Mouse (Mus musculus): Measurements from ENCODE around the gene Kif11. TPM values are rescaled to one million over a fixed set of nuclear protein-coding genes. Genes with fewer than 3 reads are reported as not detected.
A peak's percentile ranks its signal among the peaks of the same experiment; 100 is the strongest.

Gene Kif11
- polyA plus RNA-seq, 1 experiment, result 1.4 TPM

DNA sequence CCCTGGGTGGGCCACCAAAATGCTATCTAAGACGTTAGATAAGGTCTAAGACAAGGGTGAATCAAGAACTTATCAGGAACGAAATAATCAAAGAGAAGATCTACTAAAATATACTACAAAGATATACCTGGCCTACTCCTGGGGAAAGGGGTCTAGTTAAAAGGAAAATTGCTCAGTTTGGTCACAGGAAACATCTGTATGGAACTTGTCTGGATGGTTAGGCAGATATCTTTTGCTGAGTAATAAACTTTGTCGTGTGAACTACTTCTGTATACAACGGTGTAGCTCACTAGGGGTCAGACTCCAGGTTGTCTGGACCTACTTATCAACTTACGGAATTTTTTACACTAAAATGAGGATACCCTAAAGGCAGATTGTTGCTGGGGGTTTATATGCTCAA, 16.2 kb upstream of the Kif11 start:
- 35% methylated on average over 5 of the region's 5 CpGs for WGBS
- Histone ChIP-seq H3K4me1 (ENCODE audit: control insufficient read depth, insufficient read depth, insufficient read length, low read length) (no peaks in the 10 kb centered on the region), H3K36me3 (ENCODE audit: control insufficient read depth, insufficient read depth, low read length) (no peaks in the 10 kb centered on the region), H3K27ac (ENCODE audit: insufficient read depth, low read depth, low read length) (no peak overlapping the region), H3K27me3 (ENCODE audit: control insufficient read depth, insufficient read depth, low read length) (no peaks in the 10 kb centered on the region), H3K4me3 (ENCODE audit: low read depth, low read length) (no peak overlapping the region)
- no peak for TF ChIP-seq CTCF (IDR thresholded peaks at IDR 0.05; ENCODE audit: extremely low read depth, insufficient read length, insufficient replicate concordance, low read depth, low read length)
- no peak for TF ChIP-seq POLR2A (IDR thresholded peaks at IDR 0.05; ENCODE audit: low read depth, low read length)

DNA sequence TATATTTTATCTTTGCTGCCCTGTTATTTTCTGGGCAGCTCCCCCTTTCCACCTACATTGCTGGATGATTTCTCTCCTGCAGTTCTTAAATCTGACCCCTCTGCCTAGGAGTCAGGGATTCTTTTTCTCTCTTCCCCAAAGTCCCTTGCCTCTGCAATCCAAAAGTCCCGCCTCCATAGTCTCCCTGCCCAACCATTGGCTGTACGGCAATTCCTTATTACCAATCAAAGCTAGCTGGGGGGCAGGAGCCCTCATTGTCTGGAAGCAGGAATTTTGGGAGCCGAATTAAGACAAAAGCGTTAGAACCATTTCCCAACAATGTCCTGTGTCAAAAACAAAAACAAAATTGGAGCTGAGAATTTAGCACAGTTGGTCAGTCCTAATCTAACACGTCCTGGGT, 13.7 kb upstream of the Kif11 start:
- H3K4me3 ChIP-seq (ENCODE audit: low read depth, low read length), result no peak overlapping the region
- no peak overlapping the region for H3K27ac ChIP-seq (ENCODE audit: insufficient read depth, low read depth, low read length)
- H3K36me3 ChIP-seq (ENCODE audit: control insufficient read depth, insufficient read depth, low read length), result no peaks in the 10 kb centered on the region
- H3K4me1 ChIP-seq (ENCODE audit: control insufficient read depth, insufficient read depth, insufficient read length, low read length), result no peaks in the 10 kb centered on the region
- WGBS, result 75% methylated on average over 5 of the region's 5 CpGs
- no peak for TF ChIP-seq POLR2A (IDR thresholded peaks at IDR 0.05; ENCODE audit: low read depth, low read length)
- no peak for TF ChIP-seq CTCF (IDR thresholded peaks at IDR 0.05; ENCODE audit: extremely low read depth, insufficient read length, insufficient replicate concordance, low read depth, low read length)
- H3K27me3 ChIP-seq (ENCODE audit: control insufficient read depth, insufficient read depth, low read length), result no peaks in the 10 kb centered on the region

DNA sequence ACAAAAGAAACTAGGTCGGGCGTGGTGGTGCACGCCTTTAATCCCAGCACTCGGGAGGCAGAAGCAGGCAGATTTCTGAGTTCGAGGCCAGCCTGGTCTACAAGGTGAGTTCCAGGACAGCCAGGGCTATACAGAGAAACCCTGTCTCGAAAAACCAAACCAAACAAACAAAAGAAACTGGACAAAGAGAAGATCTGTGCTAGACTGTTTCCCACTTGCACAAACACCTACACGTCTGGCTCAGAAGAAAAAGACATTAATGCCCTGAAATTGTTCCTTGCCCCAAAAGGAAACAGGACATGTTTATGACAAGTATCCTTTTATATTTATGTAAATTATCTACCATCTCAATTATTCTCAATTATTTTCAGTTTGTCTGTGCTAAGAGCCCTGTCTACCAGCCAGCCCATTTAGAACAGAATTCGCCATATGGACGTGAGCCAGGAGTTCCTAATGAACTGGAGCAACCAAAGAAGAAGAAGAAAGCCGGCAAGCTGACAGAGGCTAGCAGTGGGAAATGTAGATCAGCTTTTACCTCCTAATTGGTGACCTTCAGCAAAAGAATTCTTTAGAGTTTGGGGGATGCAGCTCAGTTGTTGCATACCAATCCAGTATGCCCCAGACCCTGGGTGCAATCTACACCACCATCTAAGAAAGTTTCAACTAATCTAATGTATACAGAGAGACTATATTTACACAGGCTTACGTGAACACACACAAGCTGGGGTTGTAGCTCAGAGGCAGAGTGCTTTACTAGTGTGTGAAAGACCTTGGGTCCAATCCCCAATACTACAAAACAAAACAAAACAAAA, 12.9 kb upstream of the Kif11 start:
- Histone ChIP-seq H3K4me3 (ENCODE audit: low read depth, low read length) (no peak overlapping the region), H3K36me3 (ENCODE audit: control insufficient read depth, insufficient read depth, low read length) (no peaks in the 10 kb centered on the region), H3K27ac (ENCODE audit: insufficient read depth, low read depth, low read length) (no peak overlapping the region), H3K27me3 (ENCODE audit: control insufficient read depth, insufficient read depth, low read length) (no peaks in the 10 kb centered on the region), H3K4me1 (ENCODE audit: control insufficient read depth, insufficient read depth, insufficient read length, low read length) (no peaks in the 10 kb centered on the region)
- 75% methylated on average over 11 of the region's 11 CpGs for WGBS
- no peak for TF ChIP-seq POLR2A (IDR thresholded peaks at IDR 0.05; ENCODE audit: low read depth, low read length)

DNA sequence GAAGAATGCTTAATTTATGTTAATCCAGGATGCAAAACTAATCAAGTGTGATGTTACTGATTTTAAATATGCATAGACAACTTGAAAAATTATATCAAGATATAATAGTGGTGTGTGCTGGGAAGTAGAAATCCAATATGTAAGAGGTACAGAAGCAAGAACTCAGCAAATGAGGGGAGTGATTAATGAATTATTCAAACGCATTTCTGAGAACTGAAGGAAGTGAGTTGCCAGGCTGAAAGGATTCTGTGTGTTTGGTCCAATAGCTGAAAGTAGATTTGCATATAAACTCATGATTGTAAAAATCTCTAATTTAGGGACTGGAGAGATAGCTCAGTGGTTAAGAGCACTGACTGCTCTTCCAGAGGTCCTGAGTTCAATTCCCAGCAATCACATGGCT, 7.2 kb upstream of the Kif11 start:
- TF ChIP-seq CTCF (IDR thresholded peaks at IDR 0.05; ENCODE audit: extremely low read depth, insufficient read length, insufficient replicate concordance, low read depth, low read length), result no peak
- TF ChIP-seq POLR2A (IDR thresholded peaks at IDR 0.05; ENCODE audit: low read depth, low read length), result no peak
- no peaks in the 10 kb centered on the region for H3K4me1 ChIP-seq (ENCODE audit: control insufficient read depth, insufficient read depth, insufficient read length, low read length)
- no peaks in the 10 kb centered on the region for H3K36me3 ChIP-seq (ENCODE audit: control insufficient read depth, insufficient read depth, low read length)
- WGBS, result 84% methylated on average over 1 of the region's 1 CpGs
- no peak overlapping the region for H3K4me3 ChIP-seq (ENCODE audit: low read depth, low read length)
- no peaks in the 10 kb centered on the region for H3K27me3 ChIP-seq (ENCODE audit: control insufficient read depth, insufficient read depth, low read length)
- no peak overlapping the region for H3K27ac ChIP-seq (ENCODE audit: insufficient read depth, low read depth, low read length)

DNA sequence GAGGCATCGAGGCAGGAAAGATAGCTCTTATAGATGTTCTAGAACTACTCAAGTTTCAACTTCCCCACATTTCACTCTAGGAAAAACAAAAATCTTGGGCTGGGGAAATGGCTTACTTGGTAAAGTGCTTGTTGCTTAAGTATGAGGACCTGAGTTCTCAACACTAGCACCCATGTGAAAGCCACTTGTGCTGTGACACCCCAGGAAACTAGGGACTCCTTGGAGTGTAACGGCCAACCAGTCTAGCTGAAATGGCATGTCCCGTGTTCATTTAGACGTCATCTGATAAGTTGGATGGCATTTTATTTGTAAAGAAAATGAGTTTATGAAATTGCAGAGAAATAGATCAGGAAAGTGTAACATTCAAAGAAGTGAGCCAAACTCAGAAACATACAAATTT, 6.3 kb upstream of the Kif11 start:
- Histone ChIP-seq H3K4me3 (ENCODE audit: low read depth, low read length) (no peak overlapping the region), H3K36me3 (ENCODE audit: control insufficient read depth, insufficient read depth, low read length) (no peaks in the 10 kb centered on the region), H3K4me1 (ENCODE audit: control insufficient read depth, insufficient read depth, insufficient read length, low read length) (no peaks in the 10 kb centered on the region), H3K27me3 (ENCODE audit: control insufficient read depth, insufficient read depth, low read length) (no peaks in the 10 kb centered on the region), H3K27ac (ENCODE audit: insufficient read depth, low read depth, low read length) (no peak overlapping the region)
- 65% methylated on average over 4 of the region's 4 CpGs for WGBS
- TF ChIP-seq POLR2A (IDR thresholded peaks at IDR 0.05; ENCODE audit: low read depth, low read length) (no peak), CTCF (IDR thresholded peaks at IDR 0.05; ENCODE audit: extremely low read depth, insufficient read length, insufficient replicate concordance, low read depth, low read length) (no peak)

DNA sequence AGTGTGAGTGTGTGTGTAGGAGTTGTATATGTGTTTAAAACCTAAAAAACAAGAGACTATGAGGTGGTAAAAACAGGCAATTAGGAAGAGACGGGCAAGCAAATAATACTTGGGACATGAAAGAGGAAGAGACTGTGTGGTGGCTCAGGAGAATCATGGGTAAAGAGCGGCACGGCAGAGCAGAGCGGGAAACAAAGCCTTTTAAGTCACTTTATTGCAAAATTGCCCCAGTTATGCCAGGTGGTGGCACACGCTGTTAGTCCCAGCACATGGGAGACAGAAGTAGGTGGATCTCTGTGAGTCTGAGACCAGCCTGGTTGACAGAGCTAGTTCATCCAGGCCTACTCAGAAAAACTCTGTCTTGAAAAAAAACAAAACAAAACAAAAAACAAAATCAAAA, 5.8 kb upstream of the Kif11 start:
- H3K4me1 ChIP-seq (ENCODE audit: control insufficient read depth, insufficient read depth, insufficient read length, low read length), result no peaks in the 10 kb centered on the region
- H3K27me3 ChIP-seq (ENCODE audit: control insufficient read depth, insufficient read depth, low read length), result no peaks in the 10 kb centered on the region
- TF ChIP-seq CTCF (IDR thresholded peaks at IDR 0.05; ENCODE audit: extremely low read depth, insufficient read length, insufficient replicate concordance, low read depth, low read length) (no peak), POLR2A (IDR thresholded peaks at IDR 0.05; ENCODE audit: low read depth, low read length) (no peak)
- no peak overlapping the region for H3K4me3 ChIP-seq (ENCODE audit: low read depth, low read length)
- no peak overlapping the region for H3K27ac ChIP-seq (ENCODE audit: insufficient read depth, low read depth, low read length)
- H3K36me3 ChIP-seq (ENCODE audit: control insufficient read depth, insufficient read depth, low read length), result no peaks in the 10 kb centered on the region
- 33% methylated on average over 5 of the region's 5 CpGs for WGBS

DNA sequence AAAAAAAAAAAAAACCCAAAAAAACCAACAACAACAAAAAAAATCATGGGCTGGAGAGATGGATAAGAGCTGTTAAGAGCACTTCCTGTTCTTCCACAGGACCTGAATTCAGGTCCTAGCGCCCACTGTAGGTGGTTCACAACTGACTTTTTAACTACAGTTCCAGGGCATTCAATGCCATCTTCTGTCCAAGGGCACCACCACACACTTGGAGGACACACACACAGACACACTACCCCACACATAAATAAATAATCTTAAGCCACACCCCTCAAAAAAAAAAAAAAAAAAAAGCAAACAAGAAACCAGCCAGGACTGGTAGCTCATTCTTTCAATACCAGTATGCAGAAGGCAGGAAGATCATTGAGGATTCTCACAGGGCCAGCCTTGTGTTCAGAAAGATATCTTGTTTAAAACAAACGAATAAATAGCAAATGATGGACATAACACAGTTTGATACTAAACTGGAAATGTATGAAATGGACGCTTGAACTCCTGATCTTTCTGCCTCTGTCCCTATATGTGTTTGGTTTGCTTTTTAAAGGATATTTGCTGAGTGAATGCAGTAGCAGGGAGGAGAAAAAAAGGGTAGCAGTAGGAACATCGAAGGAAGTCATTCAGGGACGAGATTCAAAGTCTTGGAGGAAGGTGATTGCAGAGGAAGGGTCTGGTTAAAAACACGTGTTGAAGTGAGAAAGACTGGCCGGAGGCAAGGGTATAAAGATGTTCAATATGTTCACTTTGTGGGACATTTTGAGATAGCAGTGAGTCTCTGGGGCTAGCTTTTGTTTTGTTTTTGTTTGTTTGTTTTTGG, 1.1 kb upstream of the Kif11 start:
- H3K27me3 ChIP-seq (ENCODE audit: control insufficient read depth, insufficient read depth, low read length), result no peaks in the 10 kb centered on the region
- no peaks in the 10 kb centered on the region for H3K36me3 ChIP-seq (ENCODE audit: control insufficient read depth, insufficient read depth, low read length)
- TF ChIP-seq POLR2A (IDR thresholded peaks at IDR 0.05; ENCODE audit: low read depth, low read length) (no peak), CTCF (IDR thresholded peaks at IDR 0.05; ENCODE audit: extremely low read depth, insufficient read length, insufficient replicate concordance, low read depth, low read length) (no peak)
- H3K27ac ChIP-seq (ENCODE audit: insufficient read depth, low read depth, low read length), result peak overlapping the region; percentile 93
- H3K4me1 ChIP-seq (ENCODE audit: control insufficient read depth, insufficient read depth, insufficient read length, low read length), result no peaks in the 10 kb centered on the region
- WGBS, result 14% methylated on average over 7 of the region's 7 CpGs
- H3K4me3 ChIP-seq (ENCODE audit: low read depth, low read length), result peak overlapping the region; percentile 97

Measured in small intestine, adult 2 months (tissue).